Mouse (Mus musculus): Measurements from ENCODE around the gene Pxdc1. TPM values are rescaled to one million over a fixed set of nuclear protein-coding genes. Genes with fewer than 3 reads are reported as not detected.

Gene Pxdc1
- polyA plus RNA-seq, 1 experiment, result 8.9 TPM

DNA sequence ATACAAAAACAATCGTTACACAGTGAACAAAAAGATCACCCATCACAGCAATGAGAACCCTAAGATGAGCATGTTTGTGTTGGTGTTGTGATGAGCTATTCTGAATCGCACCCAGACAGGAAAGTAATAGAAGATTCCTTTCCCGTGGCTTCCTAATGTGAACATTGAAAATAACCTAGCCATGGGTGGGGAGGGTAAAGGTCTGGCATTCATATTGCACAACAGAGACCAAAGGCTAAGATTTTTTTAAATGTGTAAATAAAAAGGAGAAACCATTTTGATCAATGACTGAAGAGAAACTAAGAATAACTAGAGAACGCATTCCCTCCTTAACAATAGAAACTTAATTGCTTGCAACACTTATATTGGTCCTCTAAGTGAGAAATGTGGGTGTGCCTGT lies 11.8 kb upstream of the Pxdc1 start:
- no peaks in the 10 kb centered on the region for H3K27me3 ChIP-seq (replicated peaks; ENCODE audit: control insufficient read depth, insufficient read depth, low read length)
- TF ChIP-seq POLR2A (IDR thresholded peaks at IDR 0.05; ENCODE audit: low read depth, low read length) (no peak), CTCF (conservative IDR thresholded peaks at IDR 0.05; ENCODE audit: insufficient read depth, insufficient read length, low read depth, low read length) (no peak)
- no peaks in the 10 kb centered on the region for H3K4me1 ChIP-seq (ENCODE audit: control insufficient read depth, insufficient read depth, low read length)
- H3K27ac ChIP-seq (ENCODE audit: insufficient read depth, low read depth, low read length), result no peak overlapping the region
- H3K36me3 ChIP-seq (ENCODE audit: control insufficient read depth, insufficient read depth, low read length), result no peaks in the 10 kb centered on the region
- 91% methylated on average over 4 of the region's 4 CpGs for WGBS
- no peak for DNase-seq
- H3K4me3 ChIP-seq (ENCODE audit: insufficient read depth, low read depth, low read length), result no peak overlapping the region

DNA sequence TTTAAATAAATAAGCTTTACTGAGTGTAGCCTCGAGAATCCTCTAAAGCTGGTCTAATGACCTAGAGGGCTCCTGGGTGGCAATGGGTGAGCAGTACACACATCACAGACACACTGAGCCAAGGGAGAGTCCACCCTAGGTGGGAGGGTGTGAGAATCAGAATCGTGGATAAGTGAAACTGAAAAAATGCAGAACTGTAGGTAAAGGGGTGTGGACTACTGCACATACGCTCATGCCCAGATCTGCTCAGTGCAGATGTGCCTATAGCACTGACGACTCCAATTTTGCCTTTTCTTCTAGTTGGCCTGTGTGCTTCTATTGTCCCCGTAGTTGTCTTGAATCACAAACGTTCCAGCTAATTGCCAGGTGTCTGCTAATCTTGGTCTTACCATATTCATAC lies 10.5 kb upstream of the Pxdc1 start:
- TF ChIP-seq CTCF (conservative IDR thresholded peaks at IDR 0.05; ENCODE audit: insufficient read depth, insufficient read length, low read depth, low read length) (no peak), POLR2A (IDR thresholded peaks at IDR 0.05; ENCODE audit: low read depth, low read length) (no peak)
- no peak for DNase-seq
- WGBS, result 90% methylated on average over 6 of the region's 6 CpGs

DNA sequence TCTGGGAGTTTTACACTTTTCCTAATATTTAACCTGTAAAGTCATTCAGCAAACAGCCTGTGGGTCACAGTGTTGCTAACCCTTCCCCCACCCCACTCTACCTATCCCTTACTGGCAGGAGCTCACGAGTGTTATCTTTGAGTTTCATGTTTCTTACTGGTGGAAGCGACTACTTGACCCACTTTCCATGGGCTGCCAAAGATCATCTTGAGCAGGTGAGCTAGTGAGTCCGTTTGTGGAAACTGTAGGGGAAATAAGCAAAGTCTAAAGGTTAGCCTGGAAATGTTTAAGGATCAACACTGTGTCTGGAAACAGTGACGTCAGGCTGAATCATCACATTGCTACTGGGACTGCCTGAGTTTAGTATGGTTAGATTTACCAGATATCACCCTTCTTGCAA lies 6.2 kb upstream of the Pxdc1 start:
- peak; percentile 25 for DNase-seq
- WGBS, result 46% methylated on average over 4 of the region's 4 CpGs
- Histone ChIP-seq H3K4me3 (ENCODE audit: insufficient read depth, low read depth, low read length) (no peak overlapping the region), H3K4me1 (ENCODE audit: control insufficient read depth, insufficient read depth, low read length) (no peaks in the 10 kb centered on the region), H3K27me3 (replicated peaks; ENCODE audit: control insufficient read depth, insufficient read depth, low read length) (no peaks in the 10 kb centered on the region), H3K36me3 (ENCODE audit: control insufficient read depth, insufficient read depth, low read length) (no peaks in the 10 kb centered on the region), H3K27ac (ENCODE audit: insufficient read depth, low read depth, low read length) (no peak overlapping the region)
- TF ChIP-seq CTCF (conservative IDR thresholded peaks at IDR 0.05; ENCODE audit: insufficient read depth, insufficient read length, low read depth, low read length), result no peak
- TF ChIP-seq POLR2A (IDR thresholded peaks at IDR 0.05; ENCODE audit: low read depth, low read length), result no peak

More for the DNA sequence above, 10.5 kb upstream of the Pxdc1 start:
- no peak overlapping the region for H3K27ac ChIP-seq (ENCODE audit: insufficient read depth, low read depth, low read length)
- H3K36me3 ChIP-seq (ENCODE audit: control insufficient read depth, insufficient read depth, low read length), result no peaks in the 10 kb centered on the region
- H3K4me1 ChIP-seq (ENCODE audit: control insufficient read depth, insufficient read depth, low read length), result no peaks in the 10 kb centered on the region
- H3K27me3 ChIP-seq (replicated peaks; ENCODE audit: control insufficient read depth, insufficient read depth, low read length), result no peaks in the 10 kb centered on the region
- H3K4me3 ChIP-seq (ENCODE audit: insufficient read depth, low read depth, low read length), result no peak overlapping the region

DNA sequence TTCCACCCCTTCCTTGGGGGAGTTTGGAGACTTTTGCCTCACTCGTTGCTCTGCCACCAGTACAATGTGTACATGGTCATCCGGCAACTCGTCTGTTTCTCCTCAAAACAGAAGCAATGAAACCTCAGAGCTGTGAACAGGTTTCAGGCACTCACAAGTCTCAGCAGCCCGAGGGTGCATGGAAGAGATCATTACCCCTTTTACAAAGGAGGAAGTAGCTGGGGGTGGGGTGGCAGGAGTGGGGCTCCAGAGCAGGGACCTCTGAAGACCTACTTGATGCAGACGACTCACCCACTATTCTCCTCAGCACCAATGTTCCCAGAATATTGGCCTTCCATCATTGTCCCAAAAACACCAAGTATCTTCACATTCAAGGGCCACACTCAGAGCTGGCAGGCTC lies 3.1 kb upstream of the Pxdc1 start:
- DNase-seq, result no peak
- H3K36me3 ChIP-seq (ENCODE audit: control insufficient read depth, insufficient read depth, low read length), result no peaks in the 10 kb centered on the region
- TF ChIP-seq CTCF (conservative IDR thresholded peaks at IDR 0.05; ENCODE audit: insufficient read depth, insufficient read length, low read depth, low read length) (no peak), POLR2A (IDR thresholded peaks at IDR 0.05; ENCODE audit: low read depth, low read length) (no peak)
- 83% methylated on average over 5 of the region's 5 CpGs for WGBS
- no peaks in the 10 kb centered on the region for H3K27me3 ChIP-seq (replicated peaks; ENCODE audit: control insufficient read depth, insufficient read depth, low read length)
- H3K4me1 ChIP-seq (ENCODE audit: control insufficient read depth, insufficient read depth, low read length), result no peaks in the 10 kb centered on the region
- H3K4me3 ChIP-seq (ENCODE audit: insufficient read depth, low read depth, low read length), result no peak overlapping the region
- H3K27ac ChIP-seq (ENCODE audit: insufficient read depth, low read depth, low read length), result no peak overlapping the region

DNA sequence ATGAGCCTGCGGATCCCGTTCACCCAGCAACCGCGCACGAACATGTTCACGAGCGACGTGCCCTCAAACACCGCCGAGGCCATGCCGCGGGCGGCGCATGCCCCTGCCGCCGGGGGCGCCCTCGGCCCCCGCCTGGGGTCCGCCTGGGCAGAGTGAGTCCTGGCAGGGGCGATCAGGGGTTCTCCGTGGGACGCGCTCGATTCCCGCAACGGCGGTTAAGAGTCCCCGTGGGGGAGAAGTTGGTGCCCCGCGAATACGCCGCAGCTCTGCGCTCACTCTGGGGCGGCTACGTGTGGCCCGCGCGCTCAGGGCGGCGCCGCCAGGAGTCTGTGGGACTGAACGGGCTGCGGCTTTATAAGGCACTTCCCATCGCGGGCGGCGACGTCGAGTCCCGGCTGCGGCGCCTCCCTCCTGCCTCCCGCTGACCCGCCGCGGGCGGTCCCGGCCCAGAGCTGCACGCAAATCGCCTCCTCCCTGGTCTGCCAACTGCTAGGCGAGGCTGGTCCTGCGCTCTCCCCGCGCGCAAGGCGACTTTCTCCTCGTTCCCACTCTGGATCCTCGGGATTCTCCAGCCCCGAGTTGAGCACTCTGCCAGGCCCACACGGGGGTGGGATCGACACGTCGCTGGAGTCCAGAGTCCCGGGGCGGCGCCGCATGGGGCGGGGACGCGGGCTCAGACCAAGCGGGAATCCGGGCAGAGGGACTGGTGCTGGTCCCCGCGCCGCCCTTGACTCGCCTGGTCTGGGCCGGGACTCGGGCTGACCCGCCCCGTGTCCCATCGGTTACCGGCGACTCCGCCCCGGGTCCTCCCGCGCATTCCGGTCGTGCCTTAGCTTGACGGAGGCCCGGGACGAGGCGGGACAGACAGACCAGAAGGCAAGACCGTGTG lies 689 bp downstream of the Pxdc1 start:
- peak; percentile 19 for TF ChIP-seq POLR2A (IDR thresholded peaks at IDR 0.05; ENCODE audit: low read depth, low read length)
- peak; percentile 25; the same call in 1 of the 2 replicates for TF ChIP-seq CTCF (conservative IDR thresholded peaks at IDR 0.05; ENCODE audit: insufficient read depth, insufficient read length, low read depth, low read length)
- no peaks in the 10 kb centered on the region for H3K4me1 ChIP-seq (ENCODE audit: control insufficient read depth, insufficient read depth, low read length)
- under 1% methylated on average over 105 of the region's 105 CpGs for WGBS
- H3K27me3 ChIP-seq (replicated peaks; ENCODE audit: control insufficient read depth, insufficient read depth, low read length), result no peaks in the 10 kb centered on the region
- H3K4me3 ChIP-seq (ENCODE audit: insufficient read depth, low read depth, low read length), result peak overlapping the region; percentile 58
- no peaks in the 10 kb centered on the region for H3K36me3 ChIP-seq (ENCODE audit: control insufficient read depth, insufficient read depth, low read length)
- H3K27ac ChIP-seq (ENCODE audit: insufficient read depth, low read depth, low read length), result peak overlapping the region; percentile 75
- DNase-seq, result peak; percentile 88

DNA sequence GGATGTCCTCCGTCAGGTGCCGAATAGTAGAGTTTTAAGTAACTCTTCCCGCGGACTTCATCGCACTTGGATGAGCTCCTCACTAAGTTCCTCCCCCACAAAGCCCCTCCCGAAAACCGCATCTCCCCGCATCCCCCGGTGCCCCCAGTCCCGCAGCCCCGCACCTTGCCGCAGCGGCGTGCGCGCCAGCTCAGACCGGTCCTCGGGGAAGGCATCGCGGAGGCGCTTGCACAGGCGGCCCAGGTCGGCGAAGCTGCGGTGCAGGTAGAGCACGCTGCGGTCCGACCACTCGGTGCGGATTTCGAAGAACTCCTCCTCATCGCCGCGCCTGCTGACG lies 1.3 kb downstream of the Pxdc1 start:
- no peak for DNase-seq
- Histone ChIP-seq H3K27ac (ENCODE audit: insufficient read depth, low read depth, low read length) (peak overlapping the region; percentile 75), H3K27me3 (replicated peaks; ENCODE audit: control insufficient read depth, insufficient read depth, low read length) (no peaks in the 10 kb centered on the region), H3K4me3 (ENCODE audit: insufficient read depth, low read depth, low read length) (peak overlapping the region; percentile 58), H3K36me3 (ENCODE audit: control insufficient read depth, insufficient read depth, low read length) (no peaks in the 10 kb centered on the region), H3K4me1 (ENCODE audit: control insufficient read depth, insufficient read depth, low read length) (no peaks in the 10 kb centered on the region)
- WGBS, result 1% methylated on average over 35 of the region's 35 CpGs
- TF ChIP-seq CTCF (conservative IDR thresholded peaks at IDR 0.05; ENCODE audit: insufficient read depth, insufficient read length, low read depth, low read length) (no peak), POLR2A (IDR thresholded peaks at IDR 0.05; ENCODE audit: low read depth, low read length) (no peak)

DNA sequence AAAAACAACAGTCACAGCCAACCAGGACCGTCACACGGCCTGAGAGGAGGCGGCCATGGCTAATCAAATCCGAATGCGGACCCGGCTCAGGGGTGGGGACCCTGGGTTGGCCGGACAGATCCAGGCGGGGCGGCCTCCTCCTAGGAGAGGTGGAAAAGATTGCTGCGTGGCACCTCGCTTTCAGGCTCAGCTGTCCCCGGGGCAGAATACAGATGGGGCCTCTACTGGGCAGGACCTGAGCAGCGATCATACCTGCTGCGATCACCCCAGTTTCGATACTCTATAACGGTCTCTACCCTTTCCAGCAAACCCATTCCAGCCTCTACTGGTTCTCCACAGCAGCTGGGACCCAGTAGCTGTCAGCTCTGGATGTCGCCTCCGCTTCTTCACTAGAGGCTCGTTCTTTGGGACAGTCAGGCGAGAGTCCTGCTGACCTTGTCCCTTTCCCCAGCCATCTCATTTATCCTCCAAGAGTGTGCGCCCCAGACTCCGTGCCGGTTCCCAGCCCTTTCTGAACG lies 1.8 kb downstream of the Pxdc1 start:
- H3K36me3 ChIP-seq (ENCODE audit: control insufficient read depth, insufficient read depth, low read length), result no peaks in the 10 kb centered on the region
- 0 out of 2 replicates have a peak overlapping the region, but pooled peaks have one; percentile 16 for H3K27ac ChIP-seq (ENCODE audit: insufficient read depth, low read depth, low read length)
- DNase-seq, result peak; percentile 17
- H3K27me3 ChIP-seq (replicated peaks; ENCODE audit: control insufficient read depth, insufficient read depth, low read length), result no peaks in the 10 kb centered on the region
- no peaks in the 10 kb centered on the region for H3K4me1 ChIP-seq (ENCODE audit: control insufficient read depth, insufficient read depth, low read length)
- H3K4me3 ChIP-seq (ENCODE audit: insufficient read depth, low read depth, low read length), result peak overlapping the region; percentile 58
- no peak for TF ChIP-seq CTCF (conservative IDR thresholded peaks at IDR 0.05; ENCODE audit: insufficient read depth, insufficient read length, low read depth, low read length)
- TF ChIP-seq POLR2A (IDR thresholded peaks at IDR 0.05; ENCODE audit: low read depth, low read length), result no peak
- 7% methylated on average over 24 of the region's 24 CpGs for WGBS
